Mouse (Mus musculus) CH12.LX (cell line): ENCODE data around the gene Gm10638. TPM values are rescaled to one million over a fixed set of nuclear protein-coding genes. Genes with fewer than 3 reads are reported as not detected.

Source experiments
- DNase-seq: peaks from one replicate; pipeline ENCODE4 v3.0.0-alpha.2; 2013; ENCODE audit errors: extremely low read depth
- H3K27ac ChIP-seq: 2 replicates; pipeline ENCODE4 v1.5.1; 2012; ENCODE audit warnings: low read depth, mild to moderate bottlenecking, control low read depth, moderate library complexity; ENCODE audit not compliant: insufficient read depth
- H3K27me3 ChIP-seq: replicated peaks from 2 replicates; pipeline ENCODE3; 2012; ENCODE audit warnings: inconsistent platforms
- H3K36me3 ChIP-seq, 2 experiments: replicated peaks in 1 of 2; 2 replicates each; pipeline versions ENCODE3 to v1.6.1; 2012; ENCODE audit warnings: inconsistent platforms in 1 of 2, low read length in 1 of 2, mild to moderate bottlenecking in 1 of 2, mixed read lengths in 1 of 2, moderate library complexity in 1 of 2; ENCODE audit not compliant: control insufficient read depth in 1 of 2, insufficient read depth in 1 of 2
- H3K4me1 ChIP-seq, 2 experiments: 2 replicates each; pipeline ENCODE4 v1.6.1; 2012; ENCODE audit warnings: inconsistent platforms in 1 of 2, moderate library complexity in 1 of 2; ENCODE audit not compliant: insufficient read depth in 2 of 2, control insufficient read depth in 1 of 2
- H3K4me2 ChIP-seq: 2 replicates; pipeline ENCODE4 v1.6.1; 2012; ENCODE audit warnings: low read depth, mild to moderate bottlenecking, control low read depth; ENCODE audit not compliant: poor library complexity, insufficient read depth, severe bottlenecking
- H3K4me3 ChIP-seq, 3 experiments: fragments of 150-350 bp in 1 of 3; sonication (generic) in 1 of 3; replicated peaks in 1 of 3; 2 replicates each; pipeline versions ENCODE3 to v1.5.1; 2011 to 2012; ENCODE audit warnings: low read depth in 2 of 3, low read length in 2 of 3, mild to moderate bottlenecking in 2 of 3, moderate library complexity in 2 of 3, control low read depth in 1 of 3, improper control_type of control experiment in 1 of 3, inconsistent platforms in 1 of 3, mixed read lengths in 1 of 3; ENCODE audit not compliant: poor library complexity in 1 of 3
- H3K79me2 ChIP-seq: replicated peaks from 2 replicates; pipeline ENCODE4 v1.6.1; 2012; ENCODE audit warnings: mild to moderate bottlenecking, moderate library complexity; ENCODE audit not compliant: control insufficient read depth, poor library complexity, insufficient read depth, severe bottlenecking; ENCODE audit errors: extremely low read depth
- H3K9ac ChIP-seq: 2 replicates; pipeline ENCODE4 v1.6.1; 2012; ENCODE audit warnings: low read depth, mild to moderate bottlenecking, control low read depth, moderate library complexity; ENCODE audit not compliant: insufficient read depth
- H3K9me3 ChIP-seq: replicated peaks from 2 replicates; pipeline ENCODE3; 2012; ENCODE audit warnings: low read length, inconsistent platforms, mixed read lengths
- CTCF ChIP-seq, 2 experiments: IDR thresholded peaks in 1 of 2; conservative IDR thresholded peaks in 1 of 2; 2 replicates each; pipeline ENCODE4 v1.5.1; 2011 to 2012; ENCODE audit warnings: low read depth in 2 of 2, low read length in 2 of 2, improper control_type of control experiment in 1 of 2, inconsistent platforms in 1 of 2, mild to moderate bottlenecking in 1 of 2, moderate library complexity in 1 of 2
- JUN ChIP-seq: IDR thresholded peaks from 2 replicates; pipeline ENCODE4 v1.6.1; 2011; ENCODE audit warnings: low read depth, mild to moderate bottlenecking, low read length, improper control_type of control experiment, moderate library complexity; ENCODE audit not compliant: insufficient read depth
- JUND ChIP-seq: conservative IDR thresholded peaks from 2 replicates; pipeline ENCODE4 v1.6.1; 2011; ENCODE audit warnings: low read depth, low read length, improper control_type of control experiment
- MAFK ChIP-seq: IDR thresholded peaks from 2 replicates; pipeline ENCODE4 v1.6.1; 2011; ENCODE audit warnings: low read length, improper control_type of control experiment; ENCODE audit not compliant: insufficient replicate concordance
- NRF1 ChIP-seq: IDR thresholded peaks from 2 replicates; pipeline ENCODE4 v1.6.1; 2014; ENCODE audit warnings: low read depth, mild to moderate bottlenecking, inconsistent platforms, low read length, improper control_type of control experiment, moderate library complexity
- PAX5 ChIP-seq: IDR thresholded peaks from 2 replicates; pipeline ENCODE4 v1.6.1; 2012; ENCODE audit warnings: low read length, inconsistent platforms, mixed read lengths
- SMC3 ChIP-seq: IDR thresholded peaks from 2 replicates; pipeline ENCODE4 v1.6.1; 2011; ENCODE audit warnings: low read depth, low read length, improper control_type of control experiment
- USF1 ChIP-seq: IDR thresholded peaks from 2 replicates; pipeline ENCODE4 v1.6.1; 2014; ENCODE audit warnings: low read depth, mild to moderate bottlenecking, inconsistent platforms, low read length, improper control_type of control experiment
- ZMIZ1 ChIP-seq: IDR thresholded peaks from 2 replicates; pipeline ENCODE4 v1.6.1; 2012; ENCODE audit warnings: low read depth, mild to moderate bottlenecking, inconsistent platforms, low read length, improper control_type of control experiment
- ZNF384 ChIP-seq: IDR thresholded peaks from 2 replicates; pipeline ENCODE4 v1.6.1; 2012; ENCODE audit warnings: low read depth, low read length, improper control_type of control experiment, inconsistent platforms
- dilution Hi-C: fragments of 300-500 bp; cut with MboI; formaldehyde crosslinking; loops from 2 replicates; pipeline ENCODE4 v1.14.3; 2020; ENCODE audit warnings: low sequenced_read_pairs; ENCODE audit not compliant: extremely low pct_unique_long_range_greater_than_20kb, extremely low pct_ligation_motif_present
- in situ Hi-C: fragments of 300-500 bp; cut with MboI; formaldehyde crosslinking; loops from 3 replicates; pipeline ENCODE4 v1.14.3; 2019; ENCODE audit warnings: low sequenced_read_pairs, low pct_ligation_motif_present, low pct_unique_long_range_greater_than_20kb, mixed read lengths
- polyA plus RNA-seq: library from polyadenylated mRNA; unstranded; fragments of >175 nt; gene quantifications from 2 replicates; pipeline ENCODE4 v1.2.1, GENCODE M21; 2012; ENCODE audit warnings: low read depth; ENCODE audit not compliant: insufficient read length
- total RNA-seq, 2 experiments: library from RNA; depleted of rRNA; stranded (reverse); fragments of 300-350 nt in 1 of 2; fragments of >200 nt in 1 of 2; gene quantifications; 2 replicates each; pipeline ENCODE4 v1.2.3; 2012 to 2014

Gm10638 gene
- total and polyA plus RNA-seq, 3 experiments = 0.13 TPM; not detected in 2

- Histone ChIP-seq H3K27me3 (no peaks in the 10 kb centered on the region), H3K9ac (no peak overlapping the region), H3K27ac (no peak overlapping the region), H3K4me3 (no peak overlapping the region), H3K79me2 (no peaks in the 10 kb centered on the region), H3K4me2 (no peak overlapping the region), H3K36me3 (peaks cover 16 to 62% of the 10 kb centered on the region in 2 experiments), H3K9me3 (no peaks in the 10 kb centered on the region), H3K4me1 (peaks cover 0 to 8% of the 10 kb centered on the region in 2 experiments; a peak in 3 of 4 replicates)
- dilution Hi-C loops = no loop called here
- TF ChIP-seq ZNF384 (no peak), JUND (no peak)
- in situ Hi-C loops = no loop called here
- DNase-seq = no peak
Measured at GRCm38 (mm10) chr8:86718332-86718994, 27.0 kb upstream of the Gm10638 start.

DNA sequence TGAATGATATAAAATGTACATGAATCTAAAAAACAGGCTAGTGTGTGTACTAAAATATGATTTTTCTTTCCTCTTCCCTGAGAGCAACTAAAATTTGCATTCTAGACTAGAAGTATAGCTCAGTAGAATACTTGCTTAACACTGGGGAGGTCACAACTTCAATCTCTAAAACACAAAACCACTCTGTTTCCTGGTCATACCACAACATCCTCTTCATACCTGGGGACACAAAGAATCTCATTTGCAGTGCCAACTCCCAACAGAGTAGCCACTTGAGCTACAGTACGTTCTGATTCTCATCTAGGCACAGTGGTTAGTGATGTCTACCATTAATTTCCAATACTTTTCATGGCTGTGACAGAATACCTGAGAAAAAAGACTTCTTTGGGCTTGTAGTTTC lies 26.1 kb upstream of the Gm10638 start:
- dilution Hi-C loops = no loop called here
- H3K4me1 ChIP-seq = peaks cover 0 to 8% of the 10 kb centered on the region in 2 experiments; a peak in 3 of 4 replicates
- H3K4me2 ChIP-seq = no peak overlapping the region
- H3K9ac ChIP-seq = no peak overlapping the region
- no peaks in the 10 kb centered on the region for H3K79me2 ChIP-seq
- in situ Hi-C loops = no loop called here
- no peaks in the 10 kb centered on the region for H3K27me3 ChIP-seq
- DNase-seq = no peak
- no peak for TF ChIP-seq USF1
- TF ChIP-seq MAFK = no peak
- no peak for TF ChIP-seq NRF1
- TF ChIP-seq JUN = no peak
- TF ChIP-seq SMC3 = no peak
- TF ChIP-seq PAX5 = no peak
- no peak overlapping the region for H3K4me3 ChIP-seq
- H3K36me3 ChIP-seq = peaks cover 15 to 57% of the 10 kb centered on the region in 2 experiments
- no peak overlapping the region for H3K27ac ChIP-seq
- no peaks in the 10 kb centered on the region for H3K9me3 ChIP-seq

- Histone ChIP-seq H3K4me3 (no peak overlapping the region), H3K27me3 (no peaks in the 10 kb centered on the region), H3K27ac (no peak overlapping the region), H3K9ac (no peak overlapping the region), H3K36me3 (peaks cover 14 to 45% of the 10 kb centered on the region in 2 experiments), H3K79me2 (no peaks in the 10 kb centered on the region), H3K9me3 (no peaks in the 10 kb centered on the region), H3K4me1 (peaks cover 0 to 8% of the 10 kb centered on the region in 2 experiments; a peak in 3 of 4 replicates), H3K4me2 (no peak overlapping the region)
- dilution Hi-C loops (no loop called here), in situ Hi-C loops (no loop called here)
- no peak for TF ChIP-seq ZMIZ1
- peak; percentile 17; the same call in 1 of the 2 replicates for TF ChIP-seq SMC3
- peak in 1 of 2 experiments; percentile 44; a peak in 2 of 4 replicates for TF ChIP-seq CTCF (conservative IDR thresholded peaks at IDR 0.05 in 1 of 2, IDR thresholded peaks at IDR 0.05 in 1 of 2; ENCODE audit: low read depth in 2 of 2, low read length in 2 of 2)
- DNase-seq = no peak
Measured at GRCm38 (mm10) chr8:86720756-86721459, 24.6 kb upstream of the Gm10638 start.
